Mouse (Mus musculus): Measurements from ENCODE around the gene Ctcfl.

DNA sequence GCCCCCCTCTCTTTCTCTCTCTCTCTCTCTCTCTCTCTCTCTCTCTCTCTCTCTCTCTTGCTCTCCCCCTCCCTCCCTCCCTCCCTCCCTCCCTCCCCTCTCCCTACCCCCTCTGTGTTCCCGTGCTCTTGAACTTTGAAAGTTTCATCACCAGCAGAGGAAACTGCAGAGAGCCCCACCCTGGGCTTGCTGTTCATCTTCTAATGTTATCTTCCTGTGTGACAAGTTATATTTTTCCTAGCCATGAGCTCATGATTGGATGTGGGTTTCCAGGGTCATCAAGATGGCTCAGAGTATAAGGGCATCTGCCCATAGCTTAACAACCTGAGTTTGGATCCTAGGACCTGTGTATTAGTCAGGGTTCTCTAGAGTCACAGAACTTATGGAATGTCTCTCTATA lies 56.1 kb downstream of the Ctcfl start:
- TF ChIP-seq POLR2A (IDR thresholded peaks at IDR 0.05; ENCODE audit: low read depth, low read length) (no peak), CTCF (conservative IDR thresholded peaks at IDR 0.05; ENCODE audit: insufficient read depth, insufficient read length, low read depth, low read length) (no peak)

Data from kidney, adult 2 months (tissue).